Mouse (Mus musculus) lung, embryonic 15.5 days (tissue): ENCODE data around the gene Tmed5. TPM values are rescaled to one million over a fixed set of nuclear protein-coding genes. Genes with fewer than 3 reads are reported as not detected.

Experiments
- ATAC-seq: fragments of 200-750 bp; cut with Nextera tagmentation; 2 replicates; pipeline ENCODE4 v1.8.0; 2017; ENCODE audit warnings: moderate number of reproducible peaks, borderline replicate concordance; ENCODE audit not compliant: low FRiP score, low TSS enrichment; ENCODE audit errors: extremely low read depth
- H3K27ac ChIP-seq: fragments of 300-500 bp; sonication (generic); 2 replicates; pipeline ENCODE4 v1.5.1; 2015; ENCODE audit warnings: moderate library complexity, mild to moderate bottlenecking, inconsistent platforms
- H3K27me3 ChIP-seq: fragments of 300-500 bp; sonication (generic); 2 replicates; pipeline ENCODE4 v1.6.1; 2015; ENCODE audit warnings: inconsistent platforms
- H3K36me3 ChIP-seq: fragments of 300-500 bp; sonication (generic); 2 replicates; pipeline ENCODE4 v1.6.1; 2015; ENCODE audit warnings: inconsistent platforms
- H3K4me1 ChIP-seq: fragments of 300-500 bp; sonication (generic); 2 replicates; pipeline ENCODE4 v1.6.1; 2015; ENCODE audit warnings: inconsistent platforms
- H3K4me2 ChIP-seq: fragments of 300-500 bp; sonication (generic); 2 replicates; pipeline ENCODE4 v1.6.1; 2015; ENCODE audit warnings: inconsistent platforms, mild to moderate bottlenecking, moderate library complexity
- H3K4me3 ChIP-seq: fragments of 300-500 bp; sonication (generic); 2 replicates; pipeline ENCODE4 v1.5.1; 2015; ENCODE audit warnings: mild to moderate bottlenecking, inconsistent platforms
- H3K9ac ChIP-seq: fragments of 300-500 bp; sonication (generic); 2 replicates; pipeline ENCODE4 v1.6.1; 2015; ENCODE audit warnings: inconsistent platforms
- H3K9me3 ChIP-seq: fragments of 300-500 bp; sonication (generic); 2 replicates; pipeline ENCODE4 v1.6.1; 2016; ENCODE audit warnings: inconsistent platforms
- WGBS: fragments of 180-500 bp; shearing (Covaris S2); methylation state at CpG from one replicate; pipeline ENCODE4 v1.1.7; 2015; 5-methylcytosine and 5-hydroxymethylcytosine counted together
- polyA plus RNA-seq: library from polyadenylated mRNA; unstranded; fragments of >200 nt; fragmentation: Nextera tagmentation; extraction: Ambion mirVana; gene quantifications from 2 replicates; pipeline ENCODE4 v1.2.1, GENCODE M21; 2015

Gene Tmed5
- polyA plus RNA-seq, 1 experiment from 2014 or later: 35.4 TPM

- Histone ChIP-seq H3K27me3 (no peaks in the 10 kb centered on the region), H3K9me3 (no peaks in the 10 kb centered on the region), H3K36me3 (peaks cover 62% of the 10 kb centered on the region), H3K4me1 (no peaks in the 10 kb centered on the region), H3K4me2 (no peak overlapping the region), H3K9ac (no peak overlapping the region), H3K27ac (no peak overlapping the region), H3K4me3 (no peak overlapping the region)
- ATAC-seq: no peak
- 86% methylated on average over 2 of the region's 2 CpGs for WGBS
These were observed 47.0 kb downstream of the Tmed5 start for GRCm38 (mm10) chr5:108085440-108085839.

GRCm38 (mm10) chr5:108082380-108082779, 50.0 kb downstream of the Tmed5 start:
- H3K36me3 ChIP-seq: peaks cover 54% of the 10 kb centered on the region
- H3K27ac ChIP-seq: no peak overlapping the region
- no peak overlapping the region for H3K4me3 ChIP-seq
- no peaks in the 10 kb centered on the region for H3K4me1 ChIP-seq
- no peak overlapping the region for H3K4me2 ChIP-seq
- WGBS: 44% methylated on average over 2 of the region's 2 CpGs
- no peak for ATAC-seq
- H3K9me3 ChIP-seq: no peaks in the 10 kb centered on the region
- no peak overlapping the region for H3K9ac ChIP-seq
- H3K27me3 ChIP-seq: no peaks in the 10 kb centered on the region

GRCm38 (mm10) chr5:108079603-108080002, 52.8 kb downstream of the Tmed5 start:
- Histone ChIP-seq H3K4me2 (no peak overlapping the region), H3K9me3 (no peaks in the 10 kb centered on the region)

DNA sequence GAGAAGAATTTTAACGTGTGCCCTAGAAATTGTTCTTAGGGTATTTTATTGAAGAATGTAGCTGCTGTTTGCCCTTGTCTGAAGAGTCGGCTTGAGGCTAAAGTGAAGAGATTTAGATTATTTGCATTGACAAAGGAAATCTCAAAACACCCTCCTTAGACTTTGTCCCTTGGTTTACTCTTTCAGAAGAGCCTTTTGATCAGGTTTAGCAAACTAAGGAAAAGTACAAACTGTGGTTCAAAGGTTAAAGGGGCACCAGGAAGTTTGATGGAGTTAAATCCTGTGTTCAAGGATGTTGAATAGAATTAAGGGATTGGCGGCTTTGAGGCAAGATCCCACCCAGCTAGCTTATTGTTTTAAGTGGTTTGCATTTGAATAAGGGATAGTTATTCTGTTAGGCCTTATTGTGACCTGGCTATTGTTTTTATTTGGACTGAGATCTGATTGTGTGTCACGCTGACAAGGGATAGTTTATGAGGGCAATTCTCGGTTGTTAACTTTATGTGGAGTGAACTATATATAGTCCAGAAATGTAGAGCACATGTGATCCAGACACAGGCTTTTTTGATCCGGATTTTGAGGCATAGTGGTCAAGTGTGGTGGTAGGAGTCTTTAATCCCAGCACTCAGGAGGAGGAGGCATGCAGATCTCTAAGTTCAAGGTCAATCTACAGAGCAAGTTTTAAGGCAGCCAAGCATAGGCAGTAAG, 55.4 kb downstream of the Tmed5 start:
- H3K36me3 ChIP-seq: peaks cover 63% of the 10 kb centered on the region
- H3K9me3 ChIP-seq: no peaks in the 10 kb centered on the region
- H3K4me1 ChIP-seq: no peaks in the 10 kb centered on the region
- no peak overlapping the region for H3K9ac ChIP-seq
- 74% methylated on average over 6 of the region's 6 CpGs for WGBS
- no peak overlapping the region for H3K27ac ChIP-seq
- no peak overlapping the region for H3K4me2 ChIP-seq
- no peak overlapping the region for H3K4me3 ChIP-seq
- no peaks in the 10 kb centered on the region for H3K27me3 ChIP-seq
- ATAC-seq: no peak

More at GRCm38 (mm10) chr5:108079603-108080002, 52.8 kb downstream of the Tmed5 start:
- Histone ChIP-seq H3K4me3 (no peak overlapping the region), H3K27ac (no peak overlapping the region), H3K27me3 (no peaks in the 10 kb centered on the region), H3K9ac (no peak overlapping the region), H3K4me1 (no peaks in the 10 kb centered on the region), H3K36me3 (peaks cover 60% of the 10 kb centered on the region)
- no peak for ATAC-seq

- H3K9ac ChIP-seq: no peak overlapping the region
- no peak overlapping the region for H3K27ac ChIP-seq
- no peak overlapping the region for H3K4me2 ChIP-seq
- peaks cover 62% of the 10 kb centered on the region for H3K36me3 ChIP-seq
- no peaks in the 10 kb centered on the region for H3K9me3 ChIP-seq
- no peak overlapping the region for H3K4me3 ChIP-seq
- no peak for ATAC-seq
- H3K27me3 ChIP-seq: no peaks in the 10 kb centered on the region
- no peaks in the 10 kb centered on the region for H3K4me1 ChIP-seq
These were observed 56.2 kb downstream of the Tmed5 start for GRCm38 (mm10) chr5:108076241-108076640.

- Histone ChIP-seq H3K27me3 (no peaks in the 10 kb centered on the region), H3K4me1 (peaks cover 6% of the 10 kb centered on the region; the same call in 1 of the 2 replicates), H3K4me3 (no peak overlapping the region), H3K36me3 (peaks cover 71% of the 10 kb centered on the region), H3K9me3 (no peaks in the 10 kb centered on the region), H3K27ac (no peak overlapping the region), H3K4me2 (no peak overlapping the region), H3K9ac (no peak overlapping the region)
- no peak for ATAC-seq
- 93% methylated on average over 1 of the region's 1 CpGs for WGBS
These were observed 60.1 kb downstream of the Tmed5 start for GRCm38 (mm10) chr5:108072301-108072700.

DNA sequence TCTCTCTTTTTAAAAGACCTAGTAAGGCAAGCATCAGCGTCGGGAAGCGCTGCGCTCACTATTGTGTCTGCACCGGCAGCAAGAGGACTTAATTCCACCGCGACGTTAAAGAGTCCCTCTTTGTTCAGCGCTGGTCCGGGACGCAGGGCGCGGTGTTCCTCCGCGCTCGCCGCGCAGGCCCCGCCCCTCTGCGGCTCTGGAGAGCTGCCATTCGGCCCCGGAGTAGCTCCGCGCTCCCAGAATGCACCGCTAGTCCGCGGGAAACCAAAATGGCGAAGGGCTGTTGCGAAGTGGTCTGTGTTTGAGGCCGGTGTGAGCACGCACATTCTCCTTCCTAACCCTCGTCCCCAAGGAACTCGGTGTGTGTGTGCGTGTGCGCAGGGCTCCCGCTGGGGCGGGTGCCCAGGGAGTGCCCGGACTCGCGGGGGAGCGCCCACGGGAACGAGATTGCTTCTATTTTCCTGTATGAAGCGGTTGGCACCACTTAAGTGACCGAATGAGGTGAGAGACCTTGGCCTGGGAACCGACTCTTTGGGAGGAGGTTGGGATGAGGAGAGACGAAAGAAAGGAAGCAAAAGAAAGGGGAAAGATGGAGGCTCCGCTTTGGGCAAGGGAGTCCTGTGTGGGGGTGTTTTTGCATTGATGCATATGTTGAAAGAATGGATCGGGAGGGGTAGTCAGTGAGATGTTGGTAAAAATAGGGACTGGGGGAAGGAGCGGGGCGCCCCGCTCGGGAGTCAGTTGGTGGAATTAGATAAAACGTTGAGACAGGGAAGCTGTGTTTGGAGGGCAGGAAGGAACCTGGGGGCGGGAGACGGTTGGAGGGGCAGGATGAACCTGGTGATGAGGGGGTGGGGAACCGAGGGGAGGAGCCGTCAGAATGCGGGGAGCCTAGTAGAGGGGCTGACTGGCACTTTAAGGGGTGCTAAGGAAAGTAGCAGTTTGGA, 66.7 kb downstream of the Tmed5 start, which contains the start of gene Mtf2:
TSS of gene Mtf2 (plus strand) at position 210 of the 947 bp plus-strand sequence.
- peak within 1 kb of the TSS; percentile 67 for H3K4me2 ChIP-seq
- H3K9ac ChIP-seq: peak within 1 kb of the TSS; percentile 97
- H3K4me3 ChIP-seq: peak within 1 kb of the TSS; percentile 82
- peaks cover 20% of the 10 kb centered on the region for H3K36me3 ChIP-seq
- under 1% methylated on average over 59 of the region's 59 CpGs for WGBS
- H3K27me3 ChIP-seq: no peaks in the 10 kb centered on the region
- H3K4me1 ChIP-seq: peaks cover 12% of the 10 kb centered on the region
- ATAC-seq: peak; percentile 95
- H3K9me3 ChIP-seq: no peaks in the 10 kb centered on the region
- peak within 1 kb of the TSS; percentile 90 for H3K27ac ChIP-seq

GRCm38 (mm10) chr5:108060413-108060812, 72.0 kb downstream of the Tmed5 start:
- H3K36me3 ChIP-seq: no peaks in the 10 kb centered on the region
- no peak overlapping the region for H3K4me3 ChIP-seq
- H3K27me3 ChIP-seq: no peaks in the 10 kb centered on the region
- no peaks in the 10 kb centered on the region for H3K9me3 ChIP-seq
- no peak overlapping the region for H3K9ac ChIP-seq
- ATAC-seq: no peak
- H3K4me1 ChIP-seq: peaks cover 3% of the 10 kb centered on the region; the same call in 1 of the 2 replicates
- no peak overlapping the region for H3K4me2 ChIP-seq
- no peak overlapping the region for H3K27ac ChIP-seq
- WGBS: 91% methylated on average over 9 of the region's 9 CpGs

Other genes starting within 250 kb of the Tmed5 start
- 64.3 and 67.6 TPM in 2 replicates for gene Rpl5, start 232.1 kb downstream of the Tmed5 start, polyA plus RNA-seq
- 22.0 and 22.7 TPM in 2 replicates for gene Fam69a, start 145.5 kb downstream of the Tmed5 start, polyA plus RNA-seq
- 92.0 and 108 TPM in 2 replicates for gene Mtf2, start 66.9 kb downstream of the Tmed5 start, polyA plus RNA-seq
- 10.9 and 14.3 TPM in 2 replicates for gene Ccdc18, start 255 bp upstream of the Tmed5 start, polyA plus RNA-seq
- gene Dr1, start 136.3 kb upstream of the Tmed5 start, polyA plus RNA-seq: 42.7 and 44.7 TPM in 2 replicates
- 6.6 and 6.7 TPM in 2 replicates for gene Pigg, start 180.0 kb upstream of the Tmed5 start, polyA plus RNA-seq
- not detected in 2 replicates for gene Gm42517, start 235.3 kb upstream of the Tmed5 start, polyA plus RNA-seq